Mouse (Mus musculus): ENCODE measurements around the gene Gm8020. TPM values are rescaled to one million over a fixed set of nuclear protein-coding genes. Genes with fewer than 3 reads are reported as not detected.
"Not testable (repeated sequence)": the region's sequence is repeated elsewhere in the genome, so short reads cannot be mapped to it uniquely, and the experiment has no call there.

Gm8020 gene
- total RNA-seq (2015; ENCODE audit: low replicate concordance) (not detected in 2 replicates), total RNA-seq (2017; ENCODE audit: low replicate concordance) (not detected in 2 replicates)

- ATAC-seq (replicated peaks; ENCODE audit: low FRiP score, poor library complexity, severe bottlenecking): not testable (repeated sequence)
Measured at GRCm38 (mm10) chr14:42502249-42502648, at the start of gene Gm8020. Gene Gm8020 (minus strand): TSS chr14:42502349.

GRCm38 (mm10) chr14:42543170-42543701, 41.1 kb upstream of the Gm8020 start:
- not testable (repeated sequence) for ATAC-seq (replicated peaks; ENCODE audit: low FRiP score, poor library complexity, severe bottlenecking)

GRCm38 (mm10) chr14:42542316-42543169, 40.4 kb upstream of the Gm8020 start:
- ATAC-seq (replicated peaks; ENCODE audit: low FRiP score, poor library complexity, severe bottlenecking): not testable (repeated sequence)

- not testable (repeated sequence) for ATAC-seq (replicated peaks; ENCODE audit: low FRiP score, poor library complexity, severe bottlenecking)
Measured at GRCm38 (mm10) chr14:42524182-42524581, 22.0 kb upstream of the Gm8020 start, which contains the start of gene Gm8024. Gene Gm8024 (minus strand): TSS chr14:42524282.

GRCm38 (mm10) chr14:42463581-42463980, 38.6 kb downstream of the Gm8020 start, which contains the start of gene Gm8011:
Gene Gm8011 (plus strand): TSS chr14:42463881.
- not testable (repeated sequence) for ATAC-seq (replicated peaks; ENCODE audit: low FRiP score, poor library complexity, severe bottlenecking)

Other genes starting within 250 kb of the Gm8020 start
- gene Gm17026, start 242.3 kb downstream of the Gm8020 start, total RNA-seq (2015; ENCODE audit: low replicate concordance): not detected in 2 replicates
- not detected in 2 replicates for gene Gm17026, start 242.3 kb downstream of the Gm8020 start, total RNA-seq (2017; ENCODE audit: low replicate concordance)
- gene Gm9611, start 205.0 kb downstream of the Gm8020 start, total RNA-seq (2015; ENCODE audit: low replicate concordance): not detected in 2 replicates
- not detected in 2 replicates for gene Gm9611, start 205.0 kb downstream of the Gm8020 start, total RNA-seq (2017; ENCODE audit: low replicate concordance)
- gene Gm7995, start 192.1 kb downstream of the Gm8020 start, total RNA-seq (2015; ENCODE audit: low replicate concordance): not detected in 2 replicates
- not detected in 2 replicates for gene Gm7995, start 192.1 kb downstream of the Gm8020 start, total RNA-seq (2017; ENCODE audit: low replicate concordance)
- gene Gm8005, start 62.7 kb downstream of the Gm8020 start, total RNA-seq (2015; ENCODE audit: low replicate concordance): not detected in 2 replicates
- gene Gm8005, start 62.7 kb downstream of the Gm8020 start, total RNA-seq (2017; ENCODE audit: low replicate concordance): not detected in 2 replicates
- gene Gm8011, start 38.5 kb downstream of the Gm8020 start, total RNA-seq (2015; ENCODE audit: low replicate concordance): not detected in 2 replicates
- gene Gm8011, start 38.5 kb downstream of the Gm8020 start, total RNA-seq (2017; ENCODE audit: low replicate concordance): not detected in 2 replicates
- gene Gm8024, start 21.9 kb upstream of the Gm8020 start, total RNA-seq (2015; ENCODE audit: low replicate concordance): not detected in 2 replicates
- not detected in 2 replicates for gene Gm8024, start 21.9 kb upstream of the Gm8020 start, total RNA-seq (2017; ENCODE audit: low replicate concordance)
- not detected in 2 replicates for gene Gm17124, start 97.5 kb upstream of the Gm8020 start, total RNA-seq (2015; ENCODE audit: low replicate concordance)
- not detected in 2 replicates for gene Gm17124, start 97.5 kb upstream of the Gm8020 start, total RNA-seq (2017; ENCODE audit: low replicate concordance)
- gene Gm3633, start 139.6 kb upstream of the Gm8020 start, total RNA-seq (2015; ENCODE audit: low replicate concordance): not detected in 2 replicates
- not detected in 2 replicates for gene Gm3633, start 139.6 kb upstream of the Gm8020 start, total RNA-seq (2017; ENCODE audit: low replicate concordance)
- gene Gm10378, start 153.6 kb upstream of the Gm8020 start, total RNA-seq (2015; ENCODE audit: low replicate concordance): not detected in 2 replicates
- gene Gm10378, start 153.6 kb upstream of the Gm8020 start, total RNA-seq (2017; ENCODE audit: low replicate concordance): not detected in 2 replicates